Mouse (Mus musculus): ENCODE measurements around the gene Hif3a.

GRCm38 (mm10) chr7:17076542-17076941 lies 14.3 kb upstream of the Hif3a start:
- TF ChIP-seq CTCF (conservative IDR thresholded peaks at IDR 0.05 in 1 of 2, IDR thresholded peaks at IDR 0.05 in 1 of 2; ENCODE audit: low read depth in 2 of 2, low read length in 2 of 2) (no peak), EP300 (IDR thresholded peaks at IDR 0.05; ENCODE audit: low read length) (no peak), CHD2 (IDR thresholded peaks at IDR 0.05; ENCODE audit: low read length) (no peak), POLR2A (IDR thresholded peaks at IDR 0.05; ENCODE audit: low read depth, low read length) (no peak), MAZ (IDR thresholded peaks at IDR 0.05; ENCODE audit: low read depth, low read length) (no peak), USF2 (conservative IDR thresholded peaks at IDR 0.05; ENCODE audit: low read depth, low read length) (no peak), MXI1 (IDR thresholded peaks at IDR 0.05; ENCODE audit: low read depth, low read length) (no peak), JUND (conservative IDR thresholded peaks at IDR 0.05; ENCODE audit: low read depth, low read length) (no peak), ZKSCAN1 (IDR thresholded peaks at IDR 0.05; ENCODE audit: borderline replicate concordance, low read depth, low read length) (no peak)

Data from CH12.LX (cell line).